Mouse (Mus musculus) neural tube, embryonic 12.5 days (tissue): Measurements from ENCODE around the gene Plcb1. TPM values are rescaled to one million over a fixed set of nuclear protein-coding genes. Genes with fewer than 3 reads are reported as not detected.

Experiments
- ATAC-seq: fragments of 200-750 bp; cut with Nextera tagmentation; 2 replicates; pipeline ENCODE4 v1.8.0; 2017; ENCODE audit warnings: low read depth, mild to moderate bottlenecking, moderate TSS enrichment, moderate library complexity; ENCODE audit not compliant: low FRiP score
- H3K27ac ChIP-seq: fragments of 300-500 bp; sonication (generic); 2 replicates; pipeline ENCODE4 v1.5.1; 2016
- H3K27me3 ChIP-seq: fragments of 300-500 bp; sonication (generic); replicated peaks from 2 replicates; pipeline ENCODE4 v1.6.1; 2016; ENCODE audit warnings: mild to moderate bottlenecking
- H3K36me3 ChIP-seq: fragments of 300-500 bp; sonication (generic); 2 replicates; pipeline ENCODE4 v1.6.1; 2016; ENCODE audit warnings: mild to moderate bottlenecking
- H3K4me1 ChIP-seq: fragments of 300-500 bp; sonication (generic); 2 replicates; pipeline ENCODE4 v1.6.1; 2016
- H3K4me2 ChIP-seq: fragments of 300-500 bp; sonication (generic); replicated peaks from 2 replicates; pipeline ENCODE4 v1.6.1; 2016; ENCODE audit warnings: mild to moderate bottlenecking
- H3K4me3 ChIP-seq: fragments of 300-500 bp; sonication (generic); 2 replicates; pipeline ENCODE4 v1.5.1; 2016
- H3K9ac ChIP-seq: fragments of 300-500 bp; sonication (generic); 2 replicates; pipeline ENCODE4 v1.6.1; 2016; ENCODE audit warnings: mild to moderate bottlenecking
- H3K9me3 ChIP-seq: fragments of 300-500 bp; sonication (generic); 2 replicates; pipeline ENCODE4 v1.6.1; 2016; ENCODE audit warnings: mild to moderate bottlenecking
- WGBS: fragments of 180-500 bp; shearing (Covaris S2); methylation state at CpG from one replicate; pipeline ENCODE4 v1.1.7; 2016; 5-methylcytosine and 5-hydroxymethylcytosine counted together
- polyA plus RNA-seq: library from polyadenylated mRNA; unstranded; fragments of >200 nt; fragmentation: Nextera tagmentation; extraction: Ambion mirVana; gene quantifications from 2 replicates; pipeline ENCODE4 v1.2.1, GENCODE M21; 2016

The Plcb1 gene
- polyA plus RNA-seq: 29.0 and 33.2 TPM in 2 replicates

- H3K27me3 ChIP-seq: no peaks in the 10 kb centered on the region; the same call in 1 of the 2 replicates
- H3K9ac ChIP-seq: peak within 1 kb of the TSS; percentile 77
- H3K4me2 ChIP-seq: peak within 1 kb of the TSS; percentile 96
- under 1% methylated on average over 82 of the region's 88 CpGs for WGBS
- 0 out of 2 replicates have a peak, but pooled peaks cover 8% of the 10 kb centered on the region for H3K4me1 ChIP-seq
- peak within 1 kb of the TSS; percentile 75 for H3K4me3 ChIP-seq
- H3K27ac ChIP-seq: peak within 1 kb of the TSS; percentile 37; the same call in 1 of the 2 replicates
- peak; percentile 98 for ATAC-seq
- H3K36me3 ChIP-seq: no peaks in the 10 kb centered on the region
- no peaks in the 10 kb centered on the region for H3K9me3 ChIP-seq
These were observed at the start of gene Plcb1 for GRCm38 (mm10) chr2:134785970-134786855. Gene Plcb1 (plus strand): TSS chr2:134786067.

- no peak overlapping the region for H3K9ac ChIP-seq
- no peak overlapping the region for H3K4me2 ChIP-seq
- no peak overlapping the region for H3K4me3 ChIP-seq
- H3K4me1 ChIP-seq: no peaks in the 10 kb centered on the region
- H3K9me3 ChIP-seq: no peaks in the 10 kb centered on the region
- H3K27me3 ChIP-seq: no peaks in the 10 kb centered on the region
- no peaks in the 10 kb centered on the region for H3K36me3 ChIP-seq
- no peak for ATAC-seq
- no peak overlapping the region for H3K27ac ChIP-seq
These were observed 30.3 kb upstream of the Plcb1 start for GRCm38 (mm10) chr2:134755537-134755936.

GRCm38 (mm10) chr2:134756086-134756485 lies 29.8 kb upstream of the Plcb1 start:
- Histone ChIP-seq H3K9ac (no peak overlapping the region), H3K4me1 (no peaks in the 10 kb centered on the region), H3K4me3 (no peak overlapping the region), H3K9me3 (no peaks in the 10 kb centered on the region), H3K4me2 (no peak overlapping the region), H3K27me3 (no peaks in the 10 kb centered on the region), H3K36me3 (no peaks in the 10 kb centered on the region), H3K27ac (no peak overlapping the region)
- ATAC-seq: no peak
- 69% methylated on average over 1 of the region's 1 CpGs for WGBS

GRCm38 (mm10) chr2:134761029-134761428 lies 24.8 kb upstream of the Plcb1 start:
- no peak overlapping the region for H3K4me3 ChIP-seq
- no peak overlapping the region for H3K4me2 ChIP-seq
- no peak for ATAC-seq
- 88% methylated on average over 1 of the region's 1 CpGs for WGBS
- H3K36me3 ChIP-seq: no peaks in the 10 kb centered on the region
- H3K4me1 ChIP-seq: no peaks in the 10 kb centered on the region
- no peak overlapping the region for H3K27ac ChIP-seq
- no peak overlapping the region for H3K9ac ChIP-seq
- H3K27me3 ChIP-seq: no peaks in the 10 kb centered on the region
- no peaks in the 10 kb centered on the region for H3K9me3 ChIP-seq

GRCm38 (mm10) chr2:134763406-134763990 lies 22.4 kb upstream of the Plcb1 start:
- no peak for ATAC-seq
- whole genome bisulfite sequencing: 95% methylated on average over 8 of the region's 8 CpGs
- Histone ChIP-seq H3K9ac (no peak overlapping the region), H3K4me3 (no peak overlapping the region), H3K4me1 (no peaks in the 10 kb centered on the region), H3K4me2 (no peak overlapping the region), H3K9me3 (no peaks in the 10 kb centered on the region), H3K27me3 (no peaks in the 10 kb centered on the region), H3K36me3 (no peaks in the 10 kb centered on the region), H3K27ac (no peak overlapping the region)

GRCm38 (mm10) chr2:134764506-134764905 lies 21.4 kb upstream of the Plcb1 start:
- no peaks in the 10 kb centered on the region for H3K4me1 ChIP-seq
- WGBS: 92% methylated on average over 2 of the region's 2 CpGs
- no peak overlapping the region for H3K9ac ChIP-seq
- no peaks in the 10 kb centered on the region for H3K36me3 ChIP-seq
- H3K4me2 ChIP-seq: no peak overlapping the region
- H3K9me3 ChIP-seq: no peaks in the 10 kb centered on the region
- ATAC-seq: no peak
- H3K27me3 ChIP-seq: no peaks in the 10 kb centered on the region
- no peak overlapping the region for H3K27ac ChIP-seq
- H3K4me3 ChIP-seq: no peak overlapping the region

GRCm38 (mm10) chr2:134779826-134780225 lies 6.0 kb upstream of the Plcb1 start:
- H3K27me3 ChIP-seq: no peaks in the 10 kb centered on the region
- H3K4me2 ChIP-seq: no peak overlapping the region
- no peaks in the 10 kb centered on the region for H3K4me1 ChIP-seq
- 69% methylated on average over 5 of the region's 5 CpGs for WGBS
- no peak overlapping the region for H3K27ac ChIP-seq
- no peaks in the 10 kb centered on the region for H3K9me3 ChIP-seq
- ATAC-seq: no peak
- H3K36me3 ChIP-seq: no peaks in the 10 kb centered on the region
- no peak overlapping the region for H3K9ac ChIP-seq
- H3K4me3 ChIP-seq: no peak overlapping the region

- Histone ChIP-seq H3K4me1 (no peaks in the 10 kb centered on the region), H3K27me3 (no peaks in the 10 kb centered on the region), H3K4me3 (no peak overlapping the region), H3K4me2 (no peak overlapping the region), H3K36me3 (no peaks in the 10 kb centered on the region), H3K9ac (no peak overlapping the region), H3K27ac (no peak overlapping the region), H3K9me3 (no peaks in the 10 kb centered on the region)
- no peak for ATAC-seq
These were observed 5.6 kb upstream of the Plcb1 start for GRCm38 (mm10) chr2:134780316-134780715.

- no peak overlapping the region for H3K27ac ChIP-seq
- 0 out of 2 replicates have a peak, but pooled peaks cover 8% of the 10 kb centered on the region for H3K4me1 ChIP-seq
- no peaks in the 10 kb centered on the region for H3K36me3 ChIP-seq
- ATAC-seq: no peak
- peak overlapping the region; percentile 96 for H3K4me2 ChIP-seq
- no peaks in the 10 kb centered on the region for H3K9me3 ChIP-seq
- H3K4me3 ChIP-seq: peak overlapping the region; percentile 75
- no peaks in the 10 kb centered on the region; the same call in 1 of the 2 replicates for H3K27me3 ChIP-seq
- H3K9ac ChIP-seq: peak overlapping the region; percentile 77
- 8% methylated on average over 6 of the region's 6 CpGs for WGBS
These were observed 986 bp downstream of the Plcb1 start for GRCm38 (mm10) chr2:134786856-134787250.

- no peak for ATAC-seq
- no peaks in the 10 kb centered on the region for H3K9me3 ChIP-seq
- no peaks in the 10 kb centered on the region; the same call in 1 of the 2 replicates for H3K27me3 ChIP-seq
- H3K4me1 ChIP-seq: 0 out of 2 replicates have a peak, but pooled peaks cover 8% of the 10 kb centered on the region
- H3K9ac ChIP-seq: 0 out of 2 replicates have a peak overlapping the region, but pooled peaks have one; percentile 77
- H3K4me3 ChIP-seq: peak overlapping the region; percentile 75
- no peaks in the 10 kb centered on the region for H3K36me3 ChIP-seq
- 63% methylated on average over 12 of the region's 12 CpGs for WGBS
- H3K4me2 ChIP-seq: peak overlapping the region; percentile 96
- no peak overlapping the region for H3K27ac ChIP-seq
These were observed 1.6 kb downstream of the Plcb1 start for GRCm38 (mm10) chr2:134787336-134788095.

- ATAC-seq: no peak
- no peak overlapping the region for H3K4me2 ChIP-seq
- no peaks in the 10 kb centered on the region for H3K27me3 ChIP-seq
- no peak overlapping the region for H3K9ac ChIP-seq
- no peaks in the 10 kb centered on the region for H3K9me3 ChIP-seq
- no peak overlapping the region for H3K27ac ChIP-seq
- WGBS: 81% methylated on average over 7 of the region's 7 CpGs
- no peak overlapping the region for H3K4me3 ChIP-seq
- H3K36me3 ChIP-seq: no peaks in the 10 kb centered on the region
- H3K4me1 ChIP-seq: no peaks in the 10 kb centered on the region
These were observed 7.1 kb downstream of the Plcb1 start for GRCm38 (mm10) chr2:134792926-134793325.

GRCm38 (mm10) chr2:134800226-134800625 lies 14.4 kb downstream of the Plcb1 start:
- H3K9me3 ChIP-seq: no peaks in the 10 kb centered on the region
- H3K27me3 ChIP-seq: no peaks in the 10 kb centered on the region
- H3K9ac ChIP-seq: no peak overlapping the region
- no peak overlapping the region for H3K27ac ChIP-seq
- H3K4me2 ChIP-seq: no peak overlapping the region
- no peak for ATAC-seq
- no peak overlapping the region for H3K4me3 ChIP-seq
- H3K4me1 ChIP-seq: no peaks in the 10 kb centered on the region
- no peaks in the 10 kb centered on the region for H3K36me3 ChIP-seq
- WGBS: 96% methylated on average over 1 of the region's 1 CpGs
